Mouse (Mus musculus) bone marrow, adult 2 months (tissue): ENCODE measurements around the gene Ptgdr2.

Source experiments
- CTCF ChIP-seq: fragments of 200-500 bp; IDR thresholded peaks from 2 replicates; pipeline ENCODE4 v1.5.1; 2011; ENCODE audit warnings: low read length, control low read depth; ENCODE audit not compliant: control insufficient read depth, insufficient read depth
- POLR2A ChIP-seq: fragments of 200-500 bp; IDR thresholded peaks from 2 replicates; pipeline ENCODE4 v1.6.1; 2011; ENCODE audit warnings: low read depth, mild to moderate bottlenecking, control low read depth, low read length, borderline replicate concordance; ENCODE audit not compliant: control insufficient read depth

- TF ChIP-seq CTCF (no peak), POLR2A (no peak)
Measured at GRCm38 (mm10) chr19:10973187-10973586, 36.2 kb downstream of the Ptgdr2 start.
